Mouse (Mus musculus) small intestine, adult 2 months (tissue): ENCODE data around the gene Lce1a2.

Source experiments
- CTCF ChIP-seq: fragments of 200-500 bp; IDR thresholded peaks from 2 replicates; pipeline ENCODE4 v1.5.1; 2012; ENCODE audit warnings: low read depth, mild to moderate bottlenecking, control low read depth, inconsistent platforms, low read length, moderate library complexity, mixed read lengths; ENCODE audit not compliant: insufficient replicate concordance, insufficient read length; ENCODE audit errors: extremely low read depth
- POLR2A ChIP-seq: fragments of 200-500 bp; IDR thresholded peaks from 2 replicates; pipeline ENCODE4 v1.6.1; 2012; ENCODE audit warnings: low read depth, mild to moderate bottlenecking, control low read depth, inconsistent platforms, low read length, moderate library complexity

GRCm38 (mm10) chr3:92694613-92695012 lies 24.5 kb upstream of the Lce1a2 start:
- no peak for TF ChIP-seq POLR2A
- no peak for TF ChIP-seq CTCF
